Mouse (Mus musculus) hematopoietic stem cell, adult 5-6 weeks (primary cell): ENCODE results near the gene Keg1. TPM values are rescaled to one million over a fixed set of nuclear protein-coding genes. Genes with fewer than 3 reads are reported as not detected.
A peak's percentile ranks its signal among the peaks of the same experiment; 100 is the strongest.
"Not testable (repeated sequence)": the region's sequence is repeated elsewhere in the genome, so short reads cannot be mapped to it uniquely, and the experiment has no call there.

ENCODE experiments used
- ATAC-seq, 2 experiments: fragments of 125-278 bp in 1 of 2; replicated peaks in 1 of 2; 2 replicates each; pipeline ENCODE4 v1.8.0; 2016 to 2017; ENCODE audit warnings: inconsistent platforms in 2 of 2, mild to moderate bottlenecking in 2 of 2, moderate number of reproducible peaks in 2 of 2, low read depth in 1 of 2, moderate TSS enrichment in 1 of 2; ENCODE audit not compliant: low FRiP score in 2 of 2, poor library complexity in 2 of 2, severe bottlenecking in 2 of 2, insufficient read depth in 1 of 2, low TSS enrichment in 1 of 2
- total RNA-seq: library from RNA; stranded (forward); fragments of 172-1452, 232-1000 nt; gene quantifications from 2 replicates; pipeline ENCODE4 v1.2.3, GENCODE M21; 2017

The Keg1 gene
- not detected in 2 replicates for total RNA-seq

DNA sequence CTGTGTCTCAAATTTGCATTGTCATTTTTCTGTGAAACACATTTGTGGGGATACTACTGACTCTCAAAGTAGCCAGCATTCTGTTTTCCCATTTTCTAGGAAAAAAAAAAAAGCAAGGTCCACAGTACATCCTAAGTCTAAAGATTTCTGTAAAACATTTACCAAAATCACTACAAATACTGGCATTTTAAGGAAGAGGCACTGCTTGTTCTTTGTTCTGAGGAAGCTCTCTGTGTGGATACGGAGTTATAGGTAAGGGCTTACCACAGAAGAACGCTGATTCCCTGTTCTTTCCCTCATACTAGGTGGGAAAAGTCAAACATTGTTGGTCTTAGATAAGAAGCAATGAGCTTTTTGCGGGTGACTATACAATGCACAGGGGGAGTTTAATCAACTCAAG is at the start of gene Keg1:
Gene Keg1, plus strand, starts transcription at position 197 of the 400 bp plus-strand sequence.
- ATAC-seq, result no peak

- no peak for ATAC-seq
These were observed 46.1 kb upstream of the Keg1 start for GRCm38 (mm10) chr19:12649511-12649910.

- ATAC-seq, result no peak
These were observed 29.4 kb upstream of the Keg1 start for GRCm38 (mm10) chr19:12666156-12666555.

- not testable (repeated sequence) for ATAC-seq
These were observed 27.0 kb upstream of the Keg1 start for GRCm38 (mm10) chr19:12668601-12669000.

DNA sequence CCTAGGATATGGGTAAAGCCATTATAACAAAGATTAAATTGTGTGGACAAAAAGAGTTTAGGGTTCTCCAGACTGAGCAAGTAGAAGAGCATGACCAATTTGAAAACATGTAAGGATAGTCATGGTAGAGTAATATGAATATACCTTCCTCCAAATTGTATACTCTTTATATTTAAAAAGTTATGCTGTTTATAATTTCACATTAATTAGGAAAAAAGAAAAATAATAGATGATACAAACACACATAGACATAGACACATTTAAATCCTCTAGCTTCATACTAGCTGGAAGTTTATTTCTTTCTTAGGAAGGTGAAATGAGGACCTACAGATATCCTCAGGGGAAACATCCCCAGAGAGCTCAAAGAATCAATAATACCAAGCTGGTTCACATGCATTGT is 25.4 kb upstream of the Keg1 start, which contains the start of gene Olfr1442:
Gene Olfr1442, plus strand, starts transcription at position 301 of the 400 bp plus-strand sequence.
- ATAC-seq, result no peak

GRCm38 (mm10) chr19:12671051-12671450 is 24.5 kb upstream of the Keg1 start:
- no peak for ATAC-seq

GRCm38 (mm10) chr19:12677812-12678211 is 17.8 kb upstream of the Keg1 start, which contains the start of gene Olfr1443:
Gene Olfr1443 (plus strand): TSS chr19:12678112.
- no peak for ATAC-seq

DNA sequence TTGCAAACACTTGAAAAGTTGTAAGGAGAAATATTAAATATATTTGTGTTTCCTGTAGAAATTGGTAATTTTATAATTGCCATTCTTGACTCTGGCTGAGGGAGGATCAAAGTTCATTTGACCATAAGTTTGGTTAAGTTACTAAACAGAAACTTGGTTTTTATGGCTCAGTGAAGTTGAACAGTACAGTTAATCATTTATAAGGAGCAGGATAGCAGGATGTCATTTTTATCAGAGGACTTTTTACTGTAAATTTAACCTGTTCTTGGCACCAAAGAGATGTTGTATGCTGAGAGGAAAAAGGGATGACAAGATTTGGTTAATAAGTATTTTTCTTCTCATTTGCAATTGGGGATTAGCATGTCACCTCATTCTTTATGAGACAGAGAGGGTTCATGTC is 10.9 kb upstream of the Keg1 start:
- ATAC-seq, result no peak

DNA sequence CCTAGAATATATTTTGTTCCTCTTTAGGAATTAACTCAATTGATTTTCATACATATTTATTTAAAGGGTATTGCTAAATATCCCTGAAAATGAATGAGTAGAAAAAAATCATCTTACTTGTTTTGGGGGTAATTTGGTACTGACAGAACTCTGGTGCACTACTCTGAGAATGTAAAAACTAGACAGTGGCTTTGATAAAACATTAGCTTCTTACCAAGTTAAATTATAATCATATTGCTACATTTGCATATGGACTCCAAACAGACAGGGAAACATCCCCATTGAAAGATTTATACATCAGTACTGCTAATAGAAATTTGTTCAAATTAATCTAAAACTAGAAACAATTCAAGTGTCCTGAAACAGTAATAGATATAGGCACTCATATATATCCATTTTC is 10.4 kb upstream of the Keg1 start:
- no peak for ATAC-seq

- no peak for ATAC-seq
These were observed 635 bp downstream of the Keg1 start for GRCm38 (mm10) chr19:12696221-12696620.

DNA sequence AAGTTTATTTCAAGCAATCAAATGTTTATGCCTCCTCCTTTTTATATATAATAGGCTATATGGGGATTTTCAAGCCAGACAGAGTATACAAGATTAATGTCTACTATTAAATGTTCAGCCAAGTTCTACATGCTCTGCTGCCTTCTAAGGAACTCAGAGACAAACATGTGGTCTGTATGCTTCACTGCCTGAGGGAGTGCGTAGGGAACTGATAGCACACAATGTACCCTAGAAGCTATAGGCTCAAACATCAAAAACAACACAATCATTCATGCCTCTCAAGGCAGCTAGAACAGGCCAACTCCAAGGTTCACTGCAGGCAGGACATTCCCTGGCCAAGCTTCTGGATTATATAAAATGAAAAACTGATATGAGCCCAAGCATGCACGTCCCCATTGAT is 12.9 kb downstream of the Keg1 start:
- ATAC-seq, result no peak

DNA sequence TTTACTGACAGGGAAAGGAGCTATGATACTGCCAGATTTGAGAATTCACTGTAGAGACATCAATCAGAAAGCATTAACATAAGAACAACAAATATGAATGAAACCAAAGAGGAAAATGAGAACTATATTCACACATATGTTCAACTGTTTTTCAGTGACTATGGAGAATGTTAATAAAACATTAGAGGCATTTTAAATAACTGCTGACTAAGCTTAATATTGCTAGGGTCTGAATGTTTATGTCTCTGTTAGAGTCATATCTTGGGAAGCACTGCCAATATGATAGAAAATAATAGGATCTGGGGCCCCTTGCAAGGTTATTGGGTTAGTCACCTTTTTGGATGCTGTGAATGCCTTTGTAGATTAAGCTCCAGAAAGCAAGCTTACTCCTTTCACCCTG is 13.4 kb downstream of the Keg1 start:
- no peak for ATAC-seq

- ATAC-seq, result no peak
These were observed 23.6 kb downstream of the Keg1 start for GRCm38 (mm10) chr19:12719189-12719588.

DNA sequence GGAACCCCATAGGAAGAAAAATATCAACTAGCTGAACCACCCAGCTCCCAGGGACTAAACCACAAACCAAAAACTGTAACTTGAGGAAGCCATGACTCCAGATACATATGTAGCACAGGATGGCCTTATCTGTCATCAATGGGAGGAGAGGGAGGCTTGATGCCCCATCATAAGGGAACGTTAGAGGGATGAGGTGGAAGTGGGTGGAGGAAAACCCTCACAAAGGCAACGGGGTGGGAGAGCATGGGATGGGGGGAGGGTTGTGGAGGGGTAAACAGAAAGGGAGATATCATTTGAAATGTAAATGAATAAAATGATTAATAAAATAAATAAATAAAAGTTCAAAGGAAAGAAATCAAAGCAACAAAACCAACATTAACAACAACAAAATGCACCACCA is 24.9 kb downstream of the Keg1 start:
- no peak for ATAC-seq

GRCm38 (mm10) chr19:12720919-12721318 is 25.3 kb downstream of the Keg1 start:
- ATAC-seq, result not testable (repeated sequence)

- not testable (repeated sequence) for ATAC-seq
These were observed 26.0 kb downstream of the Keg1 start for GRCm38 (mm10) chr19:12721596-12721995.

- ATAC-seq, result peak; percentile 48 to 71; a peak in 2 of 4 replicates
These were observed 26.7 kb downstream of the Keg1 start for GRCm38 (mm10) chr19:12722308-12722707.

DNA sequence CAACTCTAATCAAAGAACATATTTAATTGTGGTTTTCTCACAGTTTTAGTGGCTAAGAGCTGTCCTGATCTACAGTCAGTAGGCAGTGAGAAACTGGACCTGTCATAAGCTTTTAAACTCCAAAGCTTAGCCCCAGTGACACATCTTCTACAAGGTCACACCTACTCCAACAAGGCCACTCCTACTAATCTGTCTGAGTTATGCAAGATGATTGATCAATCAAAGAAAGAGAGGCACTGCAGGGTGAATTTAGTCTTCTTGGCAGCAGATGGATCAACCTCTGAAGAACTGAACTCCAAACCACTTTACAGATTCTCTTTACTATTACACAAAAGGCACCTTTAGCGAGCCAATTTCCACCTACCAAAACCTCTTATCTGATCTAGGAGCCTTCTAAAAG is 30.3 kb downstream of the Keg1 start:
- ATAC-seq, result no peak

- no peak for ATAC-seq
These were observed 35.5 kb downstream of the Keg1 start for GRCm38 (mm10) chr19:12731036-12731435.

- ATAC-seq, result no peak
These were observed 36.4 kb downstream of the Keg1 start for GRCm38 (mm10) chr19:12731950-12732349.
